Mouse (Mus musculus) ES-E14 (cell line): ENCODE measurements around the gene Ctu1. TPM values are rescaled to one million over a fixed set of nuclear protein-coding genes. Genes with fewer than 3 reads are reported as not detected.
"Not testable (repeated sequence)": the region's sequence is repeated elsewhere in the genome, so short reads cannot be mapped to it uniquely, and the experiment has no call there.

Experiments used
- DNase-seq: peaks from one replicate; pipeline ENCODE4 v3.0.0-alpha.2; 2013; ENCODE audit warnings: low read depth, low spot score
- H3K27ac ChIP-seq: 2 replicates; pipeline ENCODE4 v1.5.1; 2012; ENCODE audit warnings: low read depth, mild to moderate bottlenecking, low read length, moderate library complexity, mixed read lengths; ENCODE audit not compliant: poor library complexity, insufficient read depth, severe bottlenecking
- H3K36me3 ChIP-seq: 2 replicates; pipeline ENCODE4 v1.6.1; 2012; ENCODE audit warnings: mild to moderate bottlenecking, low read length, moderate library complexity, mixed read lengths; ENCODE audit not compliant: control insufficient read depth, poor library complexity, insufficient read depth, severe bottlenecking
- H3K4me1 ChIP-seq, 2 experiments: fragments of 150-350 bp in 1 of 2; sonication (generic) in 1 of 2; 2 replicates each; pipeline ENCODE4 v1.6.1; 2012; ENCODE audit warnings: low read length in 2 of 2, mild to moderate bottlenecking in 1 of 2, mixed read lengths in 1 of 2; ENCODE audit not compliant: control insufficient read depth in 2 of 2, insufficient read depth in 2 of 2, poor library complexity in 1 of 2
- H3K4me3 ChIP-seq, 2 experiments: fragments of 150-350 bp in 1 of 2; sonication (generic) in 1 of 2; 2 replicates each; pipeline ENCODE4 v1.5.1; 2012; ENCODE audit warnings: low read length in 2 of 2, low read depth in 1 of 2, mild to moderate bottlenecking in 1 of 2, mixed read lengths in 1 of 2; ENCODE audit not compliant: insufficient read depth in 1 of 2, poor library complexity in 1 of 2, severe bottlenecking in 1 of 2
- H3K9ac ChIP-seq: 2 replicates; pipeline ENCODE4 v1.6.1; 2012; ENCODE audit warnings: low read depth, mild to moderate bottlenecking, low read length, mixed read lengths; ENCODE audit not compliant: poor library complexity, insufficient read depth, severe bottlenecking
- H3K9me3 ChIP-seq: fragments of 150-350 bp; sonication (generic); 2 replicates; pipeline ENCODE4 v1.6.1; 2012; ENCODE audit warnings: low read depth, mild to moderate bottlenecking, low read length; ENCODE audit not compliant: control insufficient read depth, insufficient read depth
- CHD2 ChIP-seq: IDR thresholded peaks from 2 replicates; pipeline ENCODE4 v1.6.1; 2014; ENCODE audit warnings: mild to moderate bottlenecking, low read depth, low read length, inconsistent platforms
- HCFC1 ChIP-seq: IDR thresholded peaks from 2 replicates; pipeline ENCODE4 v1.6.1; 2012; ENCODE audit warnings: low read length, inconsistent platforms, borderline replicate concordance; ENCODE audit not compliant: insufficient read depth
- MAFK ChIP-seq: IDR thresholded peaks from 2 replicates; pipeline ENCODE4 v1.6.1; 2014; ENCODE audit warnings: mild to moderate bottlenecking, low read depth, low read length, inconsistent platforms; ENCODE audit not compliant: insufficient read depth
- ZC3H11A ChIP-seq: IDR thresholded peaks from 2 replicates; pipeline ENCODE4 v1.6.1; 2012; ENCODE audit warnings: low read depth, mild to moderate bottlenecking, inconsistent platforms, low read length, borderline replicate concordance
- ZNF384 ChIP-seq: IDR thresholded peaks from 2 replicates; pipeline ENCODE4 v1.6.1; 2012; ENCODE audit warnings: low read depth, low read length, inconsistent platforms
- in situ Hi-C, 2 experiments: fragments of 600-800 bp; cut with MboI; formaldehyde crosslinking; loops; one replicate each; pipeline ENCODE4 v1.15.1; 2025; ENCODE audit warnings: low sequenced_read_pairs in 2 of 2, inconsistent platforms in 1 of 2; ENCODE audit not compliant: unreplicated experiment in 2 of 2
- total RNA-seq: library from RNA; depleted of rRNA; stranded (reverse); fragments of 300-350 nt; gene quantifications from 2 replicates; pipeline ENCODE4 v1.2.3, GENCODE M21; 2012

Gene Ctu1
- total RNA-seq, 1 experiment = 10.0 TPM

DNA sequence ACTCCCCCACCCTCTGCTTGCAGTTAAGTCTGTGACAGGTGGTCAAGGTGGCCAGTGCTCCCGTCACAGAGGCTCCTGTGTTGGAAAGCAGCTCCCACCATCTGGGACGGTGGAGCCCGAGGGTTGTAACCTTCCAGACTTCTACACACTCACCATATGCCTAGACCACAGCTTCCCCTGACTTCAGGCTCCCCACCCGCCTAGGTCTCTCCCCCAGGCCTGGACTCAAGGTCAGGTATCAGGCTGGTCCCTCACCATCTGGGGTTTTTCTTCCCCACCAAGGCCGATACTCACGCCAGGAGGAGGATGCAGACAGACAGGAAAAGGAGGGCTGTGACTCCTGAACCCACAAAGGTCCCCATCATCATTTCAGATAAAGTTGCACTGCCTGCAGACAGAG is 15.6 kb upstream of the Ctu1 start:
- in situ Hi-C loops = no loop called here
- H3K9me3 ChIP-seq = no peaks in the 10 kb centered on the region
- H3K4me1 ChIP-seq = no peaks in the 10 kb centered on the region

DNA sequence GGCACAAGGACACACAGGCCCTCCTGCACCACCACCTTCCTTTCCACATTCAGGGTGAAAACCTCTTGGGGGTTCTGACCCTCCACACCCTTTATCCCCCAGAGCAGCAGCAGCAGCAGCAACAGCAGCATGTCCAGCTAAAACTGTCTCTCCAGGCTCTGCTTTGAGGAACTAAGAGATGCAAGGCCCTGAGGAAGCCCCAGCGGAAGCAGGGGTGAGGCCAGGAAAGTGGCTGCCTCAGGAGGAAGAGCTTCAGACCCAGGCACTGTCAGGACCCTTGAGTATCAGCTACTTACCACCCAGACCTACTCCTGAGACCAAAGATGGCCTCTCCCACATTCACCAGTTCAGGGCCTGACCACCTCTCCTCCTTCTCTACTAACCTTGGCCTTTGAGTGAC is 11.8 kb upstream of the Ctu1 start, which contains the start of gene Siglece:
Gene Siglece, minus strand, starts transcription at position 160 of the 400 bp plus-strand sequence.
- in situ Hi-C loops = no loop called here
- Histone ChIP-seq H3K27ac (no peak within 1 kb of the TSS), H3K36me3 (no peaks in the 10 kb centered on the region), H3K9me3 (no peaks in the 10 kb centered on the region), H3K4me3 (no peak within 1 kb of the TSS), H3K4me1 (no peaks in the 10 kb centered on the region), H3K9ac (no peak within 1 kb of the TSS)
- no peak for TF ChIP-seq HCFC1
- TF ChIP-seq ZNF384 = no peak
- TF ChIP-seq ZC3H11A = no peak
- no peak for TF ChIP-seq CHD2
- no peak for TF ChIP-seq MAFK
- no peak for DNase-seq

More for the DNA sequence above, 15.6 kb upstream of the Ctu1 start:
- no peaks in the 10 kb centered on the region for H3K36me3 ChIP-seq
- DNase-seq = no peak
- TF ChIP-seq ZNF384 = no peak
- TF ChIP-seq CHD2 = no peak
- TF ChIP-seq ZC3H11A = no peak
- TF ChIP-seq MAFK = no peak
- TF ChIP-seq HCFC1 = no peak
- no peak overlapping the region for H3K4me3 ChIP-seq
- no peak overlapping the region for H3K9ac ChIP-seq
- H3K27ac ChIP-seq = no peak overlapping the region

DNA sequence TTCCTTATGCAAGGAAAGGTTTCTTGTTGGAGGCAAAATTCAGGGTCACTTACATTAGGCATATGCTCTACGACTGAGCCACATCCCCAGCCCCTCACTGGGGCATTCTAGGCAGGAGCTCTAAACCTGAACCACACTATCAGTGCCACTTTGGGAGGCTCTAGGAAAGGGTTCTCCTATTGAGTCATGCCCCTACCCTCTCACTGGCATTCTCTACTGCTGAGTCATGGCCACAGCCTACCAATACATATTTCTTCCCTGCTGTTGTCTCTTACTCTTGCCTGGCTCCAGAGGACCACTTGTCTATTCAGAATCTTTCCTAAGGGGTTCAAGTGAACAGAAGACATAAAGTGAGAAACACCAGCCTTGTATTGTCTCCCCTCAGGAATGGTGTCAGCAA is 9.0 kb upstream of the Ctu1 start:
- no peaks in the 10 kb centered on the region for H3K9me3 ChIP-seq
- H3K4me1 ChIP-seq = no peaks in the 10 kb centered on the region
- H3K36me3 ChIP-seq = no peaks in the 10 kb centered on the region
- in situ Hi-C loops = no loop called here
- no peak for DNase-seq
- no peak for TF ChIP-seq ZNF384
- TF ChIP-seq ZC3H11A = no peak
- TF ChIP-seq CHD2 = no peak
- TF ChIP-seq HCFC1 = no peak
- TF ChIP-seq MAFK = no peak
- no peak overlapping the region for H3K9ac ChIP-seq
- no peak overlapping the region for H3K27ac ChIP-seq
- H3K4me3 ChIP-seq = no peak overlapping the region

DNA sequence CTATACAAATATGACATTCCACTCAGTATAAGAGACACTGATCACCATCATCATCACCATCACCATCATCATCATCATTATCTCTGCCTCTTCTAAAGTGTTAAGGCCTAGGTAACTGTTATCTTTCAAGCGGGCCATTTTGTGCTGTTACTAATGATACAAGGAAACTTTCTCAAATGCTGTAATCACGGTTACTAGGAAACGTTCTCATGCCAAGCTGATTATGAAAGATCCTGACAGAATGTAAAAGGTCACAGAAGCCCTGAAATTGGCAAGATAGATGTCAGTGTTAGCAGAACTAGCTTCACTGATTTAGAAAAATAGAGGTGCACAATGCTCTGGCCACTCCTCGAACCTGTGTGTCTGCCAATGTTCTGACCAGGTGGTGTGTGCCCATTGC is 4.6 kb upstream of the Ctu1 start:
- H3K9ac ChIP-seq, H3K4me3 ChIP-seq, H3K9me3 ChIP-seq, H3K27ac ChIP-seq, DNase-seq, H3K36me3 ChIP-seq, in situ Hi-C loops, H3K4me1 ChIP-seq: not testable (repeated sequence)

DNA sequence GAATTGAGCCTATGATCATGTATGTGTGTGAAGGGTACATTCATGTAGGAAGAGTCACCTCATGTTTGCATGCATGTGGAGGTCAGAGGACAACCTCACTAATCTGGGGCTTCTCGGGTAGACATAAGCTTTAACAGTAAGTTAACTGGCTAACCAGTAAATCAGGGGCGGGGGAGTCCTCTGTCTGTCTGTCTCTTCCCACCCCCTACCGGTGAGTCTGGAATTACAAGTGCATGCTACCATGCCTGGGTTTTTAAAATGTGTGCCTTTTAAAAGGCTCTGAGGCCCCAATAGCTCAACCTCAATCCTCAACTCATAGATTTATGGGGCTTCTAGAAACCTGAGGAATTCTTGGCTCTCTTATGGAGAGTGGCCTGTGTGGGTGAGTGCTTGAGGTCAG is 3.2 kb upstream of the Ctu1 start:
- Histone ChIP-seq H3K27ac (no peak overlapping the region), H3K4me3 (no peak overlapping the region), H3K36me3 (no peaks in the 10 kb centered on the region), H3K9ac (no peak overlapping the region), H3K4me1 (peaks cover 0 to 4% of the 10 kb centered on the region in 2 experiments; a peak in 1 of 4 replicates), H3K9me3 (no peaks in the 10 kb centered on the region)
- TF ChIP-seq ZNF384 (no peak), HCFC1 (no peak), ZC3H11A (no peak), CHD2 (no peak), MAFK (no peak)
- in situ Hi-C loops = no loop called here
- DNase-seq = no peak
